Mouse (Mus musculus): ENCODE measurements around the gene Pira2.
"Not testable (repeated sequence)": the region's sequence is repeated elsewhere in the genome, so short reads cannot be mapped to it uniquely, and the experiment has no call there.

Gene Pira2

DNA sequence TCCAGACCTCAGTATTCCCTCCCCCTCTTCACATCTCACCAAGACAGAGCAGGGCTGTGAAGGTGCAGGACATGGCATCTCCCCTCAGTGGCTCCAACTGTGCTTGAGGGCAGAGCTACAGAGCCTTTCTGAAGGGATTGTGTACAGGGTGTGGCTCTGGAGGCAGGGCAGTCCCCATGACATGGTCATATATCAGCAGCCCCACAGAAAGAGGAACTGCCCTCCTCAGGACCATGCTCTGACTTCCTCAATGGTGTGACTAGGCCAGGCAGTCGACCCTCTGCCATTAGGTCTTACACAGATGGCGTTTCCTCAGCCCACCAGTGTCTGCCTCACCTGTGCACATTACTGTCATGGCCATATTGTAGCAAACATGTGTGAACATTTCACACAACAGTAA, at the start of gene Pira2:
TSS of gene Pira2 (minus strand) at position 101 of the 400 bp plus-strand sequence.
- not testable (repeated sequence) for DNase-seq

DNA sequence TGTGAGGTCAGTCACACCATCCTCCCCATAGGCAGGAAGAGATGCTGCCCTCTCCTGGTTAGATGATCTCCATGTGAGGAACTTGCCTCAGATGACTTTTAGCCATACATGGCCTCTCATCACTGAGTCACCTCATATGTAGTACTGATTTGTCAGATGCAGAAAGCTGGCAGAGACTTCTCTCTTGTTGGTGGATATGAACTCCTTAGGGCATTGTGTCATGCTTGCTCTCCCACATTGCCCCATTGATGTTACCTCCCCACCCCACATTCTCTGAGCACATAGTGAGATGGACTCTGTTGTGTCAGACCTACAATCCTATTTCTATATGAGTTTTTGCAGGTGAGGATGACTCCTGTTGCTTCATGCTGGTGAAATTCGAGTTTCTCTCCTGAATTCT, 30.2 kb upstream of the Pira2 start:
- DNase-seq, result not testable (repeated sequence)

DNA sequence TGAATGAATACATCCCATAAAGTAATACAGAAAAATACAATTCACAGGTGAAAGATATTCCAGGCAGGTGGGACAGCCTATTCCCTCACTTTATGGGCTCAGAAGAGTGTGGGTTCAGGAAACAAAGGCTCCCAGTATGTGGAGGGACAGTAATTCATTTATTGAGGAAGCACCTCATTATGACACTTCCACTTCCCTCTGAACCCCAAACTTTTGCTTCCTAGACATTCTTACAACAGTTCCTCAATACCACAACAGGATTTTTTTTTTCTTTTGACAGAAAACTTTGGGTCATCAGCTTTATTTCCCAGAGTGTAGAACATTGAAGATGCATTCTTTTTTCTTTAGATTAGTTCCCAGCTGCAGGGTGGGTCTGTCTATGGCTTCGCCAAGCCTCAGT, 7.0 kb downstream of the Pira2 start:
- DNase-seq, result not testable (repeated sequence)

DNA sequence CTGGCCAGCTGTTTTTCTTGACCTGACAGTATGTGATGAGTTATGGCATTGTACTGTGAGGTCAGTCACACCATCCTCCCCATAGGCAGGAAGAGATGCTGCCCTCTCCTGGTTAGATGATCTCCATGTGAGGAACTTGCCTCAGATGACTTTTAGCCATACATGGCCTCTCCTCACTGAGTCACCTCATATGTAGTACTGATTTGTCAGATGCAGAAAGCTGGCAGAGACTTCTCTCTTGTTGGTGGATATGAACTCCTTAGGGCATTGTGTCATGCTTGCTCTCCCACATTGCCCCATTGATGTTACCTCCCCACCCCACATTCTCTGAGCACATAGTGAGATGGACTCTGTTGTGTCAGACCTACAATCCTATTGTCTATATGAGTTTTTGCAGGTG, 14.2 kb downstream of the Pira2 start:
- DNase-seq, result not testable (repeated sequence)

DNA sequence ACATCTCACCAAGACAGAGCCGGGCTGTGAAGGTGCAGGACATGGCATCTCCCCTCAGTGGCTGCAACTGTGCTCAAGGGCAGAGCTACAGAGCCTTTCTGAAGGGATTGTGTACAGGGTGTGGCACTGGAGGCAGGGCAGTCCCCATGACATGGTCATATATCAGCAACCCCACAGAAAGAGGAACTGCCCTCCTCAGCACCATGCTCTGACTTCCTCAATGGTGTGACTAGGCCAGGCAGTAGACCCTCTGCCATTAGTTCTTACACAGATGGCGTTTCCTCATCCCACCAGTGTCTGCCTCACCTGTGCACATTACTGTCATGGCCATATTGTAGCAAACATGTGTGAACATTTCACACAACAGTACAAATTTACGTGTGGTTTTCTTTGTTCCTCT, 19.3 kb downstream of the Pira2 start, which contains the start of gene Gm15448:
TSS of gene Gm15448 (minus strand) at position 89 of the 400 bp plus-strand sequence.
- DNase-seq, result not testable (repeated sequence)

DNA sequence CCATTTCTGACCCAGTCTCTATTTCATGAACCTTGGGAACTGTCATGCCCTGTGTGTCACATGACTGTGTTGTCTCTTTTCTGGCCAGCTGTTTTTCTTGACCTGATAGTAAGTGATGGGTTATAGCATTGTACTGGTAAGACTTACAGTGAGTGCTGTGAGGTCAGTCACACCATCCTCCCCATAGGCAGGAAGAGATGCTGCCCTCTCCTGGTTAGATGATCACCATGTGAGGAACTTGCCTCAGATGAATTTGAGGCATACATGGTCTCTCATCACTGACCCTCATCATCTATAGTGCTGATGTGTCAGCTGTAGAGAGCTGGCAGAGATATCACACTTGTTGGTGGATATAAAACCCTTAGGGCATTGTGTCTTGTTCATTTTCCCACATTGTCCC, 32.9 kb downstream of the Pira2 start:
- not testable (repeated sequence) for DNase-seq

DNA sequence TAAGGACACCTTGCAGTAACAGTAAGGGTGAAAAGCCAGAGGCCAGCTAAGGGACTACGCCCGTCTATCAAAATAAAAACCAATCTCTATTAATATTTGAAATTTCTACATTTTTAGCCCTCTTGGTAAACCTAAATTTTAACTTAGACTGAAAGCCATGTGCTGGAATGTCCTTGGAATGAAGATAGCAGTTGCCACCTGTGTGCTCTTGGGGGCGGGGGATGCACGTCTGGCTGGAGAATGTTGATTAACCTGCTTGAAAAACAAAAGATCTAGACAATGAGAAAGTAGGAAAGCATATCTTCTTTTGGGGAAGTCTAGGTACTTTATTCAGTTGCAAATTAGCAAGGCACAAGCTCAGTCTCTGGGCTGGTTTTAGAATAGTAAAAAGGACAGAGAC, 41.9 kb downstream of the Pira2 start:
- DNase-seq, result not testable (repeated sequence)

DNA sequence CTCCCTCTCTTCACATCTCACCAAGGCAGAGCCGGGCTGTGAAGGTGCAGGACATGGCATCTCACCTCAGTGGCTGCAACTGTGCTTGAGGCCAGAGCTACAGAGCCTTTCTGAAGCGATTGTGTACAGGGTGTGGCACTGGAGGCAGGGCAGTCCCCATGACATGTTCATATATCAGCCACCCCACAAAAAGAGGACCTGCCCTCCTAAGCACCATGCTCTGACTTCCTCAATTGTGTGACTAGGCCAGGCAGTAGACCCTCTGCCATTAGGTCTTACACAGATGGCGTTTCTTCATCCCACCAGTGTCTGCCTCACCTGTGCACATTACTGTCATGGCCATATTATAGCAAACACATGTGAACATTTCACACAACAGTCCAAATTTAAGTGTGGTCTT, 44.9 kb downstream of the Pira2 start:
- not testable (repeated sequence) for DNase-seq

DNA sequence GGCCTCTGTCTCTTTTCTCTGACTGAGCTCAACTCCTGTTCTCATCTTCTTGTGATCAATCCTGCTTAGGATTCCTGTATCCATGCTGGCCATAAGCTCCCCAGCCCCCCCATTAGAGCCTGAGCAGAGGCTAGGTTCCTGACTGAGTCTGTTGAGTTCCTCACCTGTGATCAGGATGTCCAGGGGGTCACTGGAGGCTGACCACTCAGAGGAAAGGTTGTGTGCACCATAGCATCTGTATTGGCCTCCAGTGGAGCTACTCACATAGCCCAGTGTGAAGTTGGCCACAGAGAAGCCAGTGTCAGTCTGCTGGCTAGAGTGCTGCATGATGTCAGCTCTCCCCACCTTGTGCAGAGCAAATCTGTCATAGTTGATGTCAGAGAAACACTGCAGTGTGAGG, 48.6 kb downstream of the Pira2 start:
- DNase-seq, result not testable (repeated sequence)
